Mouse (Mus musculus) spleen, adult 10 weeks (tissue): ENCODE data around the gene Trpm5. TPM values are rescaled to one million over a fixed set of nuclear protein-coding genes. Genes with fewer than 3 reads are reported as not detected.

Experiments used
- polyA plus RNA-seq: library from polyadenylated mRNA; stranded (reverse); fragments of 350-450 nt; fragmentation: Illumina TruSeq; extraction: RNeasy Lipid Tissue Mini Kit (QIAGEN cat#74804); gene quantifications from one replicate; pipeline ENCODE4 v1.2.3, GENCODE M21; 2015; ENCODE audit warnings: low replicate concordance; ENCODE audit not compliant: insufficient read depth

Gene Trpm5
- 0.51 TPM for polyA plus RNA-seq

DNA sequence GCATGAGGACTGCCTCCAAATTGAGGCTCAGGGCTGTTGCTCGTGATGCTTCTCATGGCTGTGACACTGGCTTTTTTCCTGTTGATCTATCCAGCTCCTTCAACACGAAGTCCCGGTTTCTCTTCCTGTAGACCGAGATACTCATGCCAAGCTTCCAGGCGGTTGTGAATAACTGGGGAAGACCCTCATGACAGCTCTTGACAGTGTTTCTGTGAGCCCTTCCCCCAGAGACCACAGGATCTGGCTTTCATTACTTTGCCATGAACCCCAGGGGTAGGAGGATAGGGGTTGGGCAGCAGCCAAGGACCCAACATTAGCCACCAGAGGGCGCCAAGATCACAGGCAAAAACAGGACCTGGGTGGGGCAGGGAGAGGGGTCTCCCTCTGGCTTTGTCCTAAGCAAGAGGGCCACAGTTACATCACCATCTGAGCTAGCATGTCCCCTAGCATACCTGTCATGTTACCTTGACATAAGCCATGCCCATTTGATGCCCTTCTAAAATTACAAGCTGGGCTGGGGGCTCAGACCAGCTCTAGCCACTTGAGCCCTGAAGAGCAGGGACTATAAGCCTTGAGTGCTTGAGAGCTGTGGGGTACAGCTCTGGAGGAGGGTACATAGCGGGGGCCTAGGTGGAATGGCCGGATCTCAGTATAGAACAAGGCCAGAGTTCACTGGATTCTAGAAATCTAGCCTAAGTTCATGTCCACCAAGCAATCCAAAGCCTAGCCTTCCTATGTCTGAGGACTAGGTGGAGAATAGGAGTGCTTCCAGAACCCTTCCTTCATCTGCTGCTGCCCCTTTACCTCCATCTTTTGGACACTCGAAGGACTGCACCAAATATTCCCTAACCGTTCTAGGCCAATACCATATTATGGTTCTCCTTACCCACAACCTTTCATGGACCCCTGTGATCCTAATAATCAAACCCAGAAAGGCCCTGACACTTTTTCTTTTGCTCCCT is at the start of gene Trpm5:
Gene Trpm5, minus strand, starts transcription at position 51 of the 962 bp plus-strand sequence.

DNA sequence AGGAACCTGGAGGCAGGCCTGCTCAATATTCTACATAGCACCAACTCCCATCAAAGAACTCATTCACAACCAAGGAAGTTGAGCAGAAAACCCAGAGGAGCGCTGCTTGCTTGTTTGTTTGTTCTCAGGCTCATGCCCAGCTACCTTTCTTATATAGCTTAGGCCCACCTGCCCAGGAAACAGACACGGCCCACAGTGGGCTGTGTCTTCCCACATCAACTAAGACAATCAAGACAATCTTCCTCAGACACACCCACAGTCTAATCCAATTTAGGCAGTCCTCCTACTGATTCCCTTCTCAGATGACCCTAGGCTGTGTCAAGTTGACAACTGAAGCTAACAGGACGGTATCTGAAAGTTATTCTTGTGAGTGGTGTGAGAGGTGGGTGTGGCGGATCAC is 11.6 kb upstream of the Trpm5 start, which contains the start of gene Kcnq1:
Gene Kcnq1, plus strand, starts transcription at position 301 of the 400 bp plus-strand sequence.

DNA sequence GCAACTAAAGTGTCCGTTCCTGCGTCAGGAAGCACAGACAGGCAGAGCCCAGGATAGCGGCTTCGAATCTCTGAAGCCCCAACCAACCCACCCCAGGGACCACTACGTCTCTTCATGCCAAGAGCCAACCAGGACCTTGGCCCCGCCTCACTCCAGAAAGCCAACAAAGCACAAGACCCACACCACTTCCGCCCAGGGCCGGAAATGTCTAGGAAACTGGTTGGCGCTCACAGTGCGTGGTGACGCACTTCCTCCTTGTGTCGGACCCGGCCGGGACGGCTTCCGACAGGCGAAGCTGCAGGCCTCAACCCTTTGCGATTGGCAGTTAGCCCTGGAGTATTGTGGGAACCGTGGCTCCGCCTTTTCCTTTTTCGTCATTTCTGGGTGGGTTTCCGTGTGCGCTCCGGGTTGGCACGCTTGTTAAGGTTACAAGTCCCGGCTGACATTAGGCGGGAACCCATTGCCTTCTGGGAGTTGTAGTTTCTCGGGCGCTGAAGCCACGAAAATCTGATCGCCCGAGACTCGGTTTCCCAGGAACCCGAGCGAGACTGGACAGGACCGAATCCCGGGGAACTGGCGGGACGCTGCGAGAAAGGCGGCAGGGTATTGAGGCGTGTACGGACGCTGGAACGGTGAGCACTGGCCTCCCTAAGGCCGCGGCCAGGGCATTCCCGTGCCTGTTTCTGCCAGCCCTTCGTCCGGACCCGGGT is 25.4 kb downstream of the Trpm5 start, which contains the start of gene Tssc4:
Gene Tssc4, plus strand, starts transcription at position 368 of the 710 bp plus-strand sequence.

DNA sequence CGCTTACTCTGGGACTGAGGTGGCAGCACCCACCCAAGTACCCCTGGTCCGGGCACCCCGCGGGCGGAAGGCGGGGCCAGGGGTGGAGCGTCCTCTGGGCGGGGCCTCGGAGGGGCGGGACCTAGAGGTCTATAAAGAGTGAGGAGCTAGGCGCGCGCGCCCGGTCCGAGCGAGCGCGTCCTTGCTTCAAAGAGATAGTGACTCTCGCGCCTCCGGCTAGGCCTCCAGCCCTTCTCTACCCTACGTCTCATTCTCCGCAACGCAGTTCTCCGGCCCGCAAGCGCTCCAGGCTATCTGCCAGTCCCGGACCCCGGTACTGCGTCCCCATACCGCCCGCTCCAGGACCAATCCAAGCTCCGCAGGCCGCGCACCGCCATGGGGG is 41.8 kb downstream of the Trpm5 start, which contains the start of gene Cd81:
Gene Cd81, plus strand, starts transcription at position 114 of the 382 bp plus-strand sequence.

Other genes starting within 250 kb of the Trpm5 start
- gene Th, start 163.5 kb downstream of the Trpm5 start, polyA plus RNA-seq, result not detected
- not detected for gene Ascl2, start 125.4 kb downstream of the Trpm5 start, polyA plus RNA-seq
- gene Tspan32, start 89.6 kb downstream of the Trpm5 start, polyA plus RNA-seq, result 157 TPM
- gene Cd81, start 41.9 kb downstream of the Trpm5 start, polyA plus RNA-seq, result 194 TPM
- 8.1 TPM for gene Tssc4, start 25.4 kb downstream of the Trpm5 start, polyA plus RNA-seq
- gene Kcnq1, start 11.7 kb upstream of the Trpm5 start, polyA plus RNA-seq, result 1.1 TPM